Mouse (Mus musculus) erythroblast, embryonic 14.5 days (primary cell): ENCODE data around the gene Gm4871. TPM values are rescaled to one million over a fixed set of nuclear protein-coding genes. Genes with fewer than 3 reads are reported as not detected.
"Not testable (repeated sequence)": the region's sequence is repeated elsewhere in the genome, so short reads cannot be mapped to it uniquely, and the experiment has no call there.

Experiments used
- H3K27me3 ChIP-seq: 2 replicates; pipeline ENCODE4 v1.6.1; 2012; ENCODE audit warnings: inconsistent platforms; ENCODE audit not compliant: control insufficient read depth
- H3K36me3 ChIP-seq: 2 replicates; pipeline ENCODE4 v1.6.1; 2012; ENCODE audit warnings: mild to moderate bottlenecking, inconsistent platforms; ENCODE audit not compliant: control insufficient read depth
- H3K4me1 ChIP-seq: 2 replicates; pipeline ENCODE4 v1.6.1; 2012; ENCODE audit warnings: inconsistent platforms; ENCODE audit not compliant: control insufficient read depth
- H3K4me3 ChIP-seq: replicated peaks from 2 replicates; pipeline ENCODE3; 2012; ENCODE audit warnings: moderate library complexity, mild to moderate bottlenecking, inconsistent platforms
- H3K9me3 ChIP-seq: 2 replicates; pipeline ENCODE4 v1.6.1; 2012; ENCODE audit warnings: low read length, inconsistent platforms, mixed read lengths; ENCODE audit not compliant: control insufficient read depth
- GATA1 ChIP-seq: IDR thresholded peaks from 2 replicates; pipeline ENCODE4 v1.6.1; 2012; ENCODE audit warnings: low read length, inconsistent platforms, mixed read lengths
- TAL1 ChIP-seq: IDR thresholded peaks from 3 replicates; pipeline ENCODE4 v1.6.1; 2012; ENCODE audit warnings: low read length, inconsistent platforms, mixed read lengths
- polyA plus RNA-seq: library from polyadenylated mRNA; stranded (reverse); fragments of >175 nt; gene quantifications from 2 replicates; pipeline ENCODE4 v1.2.3, GENCODE M21; 2012

Gene Gm4871
- polyA plus RNA-seq, 1 experiment, result not detected

GRCm38 (mm10) chr5:145041628-145042027 lies 9.1 kb upstream of the Gm4871 start:
- H3K36me3 ChIP-seq, result no peaks in the 10 kb centered on the region
- no peaks in the 10 kb centered on the region; the same call in 1 of the 2 replicates for H3K4me1 ChIP-seq
- TF ChIP-seq GATA1, result no peak
- TF ChIP-seq TAL1, result no peak
- H3K9me3 ChIP-seq, result no peaks in the 10 kb centered on the region
- no peak overlapping the region for H3K4me3 ChIP-seq
- no peaks in the 10 kb centered on the region for H3K27me3 ChIP-seq

DNA sequence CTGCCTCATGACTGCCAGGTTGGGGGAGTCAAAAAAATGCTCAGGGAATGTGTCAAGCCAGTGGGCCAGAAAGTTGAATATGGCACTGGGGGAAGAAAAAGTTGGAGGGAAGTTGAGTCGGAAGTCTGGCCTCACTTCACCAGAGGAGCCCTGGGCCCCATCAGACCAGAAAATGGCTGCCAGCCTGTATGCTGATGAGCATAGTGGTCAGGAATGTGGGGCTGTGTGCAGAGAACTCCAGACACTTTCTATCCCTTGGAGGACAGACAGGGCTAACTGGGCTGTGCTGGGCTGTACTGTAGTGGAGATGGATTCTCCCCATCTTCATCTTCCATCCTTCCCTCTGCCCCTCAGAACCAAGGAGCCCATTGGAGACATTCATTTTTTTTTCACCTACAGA lies 2.1 kb downstream of the Gm4871 start:
- H3K9me3 ChIP-seq, H3K4me1 ChIP-seq, H3K27me3 ChIP-seq, H3K4me3 ChIP-seq, H3K36me3 ChIP-seq: not testable (repeated sequence)

GRCm38 (mm10) chr5:145020712-145021111 lies 11.8 kb downstream of the Gm4871 start:
- H3K36me3 ChIP-seq, H3K9me3 ChIP-seq, H3K4me1 ChIP-seq, H3K27me3 ChIP-seq, H3K4me3 ChIP-seq: not testable (repeated sequence)

GRCm38 (mm10) chr5:145020254-145020653 lies 12.3 kb downstream of the Gm4871 start:
- not testable (repeated sequence) for H3K36me3 ChIP-seq, H3K4me1 ChIP-seq, H3K27me3 ChIP-seq

DNA sequence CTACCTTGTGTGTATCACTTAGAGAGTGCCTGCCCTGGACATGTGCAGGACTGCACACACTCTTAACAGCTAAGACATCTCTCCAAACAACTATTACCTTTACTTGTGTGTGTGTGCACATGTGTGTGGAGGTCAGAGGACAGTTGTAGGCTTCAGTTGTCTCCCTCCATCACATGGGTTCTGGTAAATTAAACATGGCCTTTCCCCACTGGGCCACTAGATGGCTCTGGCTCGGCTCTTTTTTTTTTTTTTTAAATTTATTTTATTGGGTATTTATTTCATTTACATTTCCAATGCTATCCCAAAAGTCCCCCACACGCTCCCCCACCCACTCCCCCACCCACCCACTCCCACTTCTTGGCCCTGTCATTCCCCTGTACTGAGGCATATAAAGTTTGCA lies 15.8 kb downstream of the Gm4871 start:
- H3K27me3 ChIP-seq, H3K9me3 ChIP-seq, H3K4me3 ChIP-seq, H3K4me1 ChIP-seq, H3K36me3 ChIP-seq: not testable (repeated sequence)

More at GRCm38 (mm10) chr5:145020254-145020653, 12.3 kb downstream of the Gm4871 start:
- H3K4me3 ChIP-seq, H3K9me3 ChIP-seq: not testable (repeated sequence)

DNA sequence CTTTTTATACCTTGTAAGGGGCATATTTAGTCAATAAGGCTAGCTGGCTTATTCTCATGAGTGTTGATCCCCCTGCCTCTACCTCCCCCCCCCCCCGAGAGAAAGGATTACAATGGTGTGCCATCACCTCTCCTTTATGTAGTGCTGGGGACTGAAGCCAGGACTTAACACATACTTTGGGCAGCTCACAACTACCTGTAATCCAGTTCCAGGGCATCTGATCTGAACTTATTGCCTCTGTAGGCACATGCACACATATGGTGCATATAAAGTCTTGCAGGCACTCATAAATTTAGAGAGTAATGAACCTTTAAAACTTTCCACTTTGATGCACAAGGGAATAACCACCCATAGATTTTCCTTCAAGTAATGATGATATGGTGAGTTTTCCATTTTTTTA lies 18.3 kb downstream of the Gm4871 start:
- Histone ChIP-seq H3K27me3 (no peaks in the 10 kb centered on the region), H3K36me3 (no peaks in the 10 kb centered on the region), H3K9me3 (no peaks in the 10 kb centered on the region), H3K4me3 (no peak overlapping the region), H3K4me1 (no peaks in the 10 kb centered on the region)
- TF ChIP-seq TAL1 (no peak), GATA1 (no peak)

DNA sequence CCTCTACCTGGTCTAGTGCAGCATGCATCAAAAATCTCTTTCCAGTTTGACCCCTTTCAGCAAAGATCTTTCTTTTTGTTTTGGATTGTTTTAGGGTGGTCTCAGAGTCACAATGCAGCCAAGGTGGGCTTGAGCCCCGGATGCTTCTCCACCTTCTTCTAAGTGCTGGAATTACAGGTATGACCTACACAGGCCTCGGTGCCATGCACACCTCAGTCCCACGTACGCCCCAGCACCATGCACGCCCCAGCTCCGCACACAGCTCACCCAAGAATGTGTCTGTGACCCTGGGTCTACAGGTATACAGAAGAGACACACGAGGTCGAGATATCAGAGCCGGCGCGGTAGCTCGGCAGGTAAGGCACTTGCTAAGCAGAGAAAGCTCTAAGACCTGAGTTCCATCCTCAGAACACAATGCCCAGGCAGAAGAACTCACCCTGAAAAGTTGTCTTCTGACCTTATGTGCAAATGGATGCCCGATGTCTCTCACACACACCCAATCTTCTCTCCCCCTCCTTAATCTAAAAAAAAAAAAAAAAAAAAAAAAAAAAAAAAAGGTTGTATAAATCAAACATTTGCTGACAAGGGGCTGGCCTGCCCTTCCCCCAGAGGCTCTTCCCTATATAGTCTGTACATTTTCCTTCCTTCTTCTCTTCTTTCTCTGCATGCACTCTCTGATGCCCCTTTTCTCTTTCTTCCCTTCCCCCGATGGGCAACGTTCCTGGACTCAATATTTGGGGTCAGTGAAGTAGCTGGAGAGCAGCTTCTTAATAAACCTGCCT lies 23.5 kb downstream of the Gm4871 start:
- H3K27me3 ChIP-seq, result no peaks in the 10 kb centered on the region
- TF ChIP-seq GATA1 (no peak), TAL1 (no peak)
- no peak overlapping the region for H3K4me3 ChIP-seq
- no peaks in the 10 kb centered on the region for H3K36me3 ChIP-seq
- no peaks in the 10 kb centered on the region for H3K4me1 ChIP-seq
- H3K9me3 ChIP-seq, result no peaks in the 10 kb centered on the region

GRCm38 (mm10) chr5:145005596-145005995 lies 27.0 kb downstream of the Gm4871 start:
- H3K36me3 ChIP-seq, result no peaks in the 10 kb centered on the region
- no peaks in the 10 kb centered on the region for H3K9me3 ChIP-seq
- no peaks in the 10 kb centered on the region for H3K4me1 ChIP-seq
- no peak overlapping the region for H3K4me3 ChIP-seq
- no peak for TF ChIP-seq GATA1
- TF ChIP-seq TAL1, result no peak
- no peaks in the 10 kb centered on the region for H3K27me3 ChIP-seq

DNA sequence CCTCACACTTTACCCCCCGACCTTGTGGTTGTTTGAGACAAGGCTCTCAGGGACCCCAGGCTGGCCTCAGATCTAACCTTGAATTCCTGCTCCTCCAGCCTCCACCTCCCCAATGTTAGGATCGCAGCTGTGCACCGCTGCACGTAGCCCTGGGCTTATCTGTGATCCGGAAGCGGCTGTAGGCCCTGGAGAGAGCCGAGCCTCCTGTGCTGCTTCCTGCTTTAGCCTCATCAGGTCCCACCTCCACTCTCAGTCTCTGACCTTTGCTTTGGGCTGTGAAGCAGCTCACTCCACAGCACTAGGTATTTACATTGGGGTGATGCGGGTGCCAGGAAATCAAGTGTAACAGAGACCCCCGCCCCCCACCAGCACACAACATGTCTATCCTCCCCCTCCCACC lies 28.1 kb downstream of the Gm4871 start:
- H3K4me3 ChIP-seq, result no peak overlapping the region
- no peaks in the 10 kb centered on the region for H3K9me3 ChIP-seq
- no peaks in the 10 kb centered on the region for H3K4me1 ChIP-seq
- TF ChIP-seq GATA1, result no peak
- no peak for TF ChIP-seq TAL1
- no peaks in the 10 kb centered on the region for H3K36me3 ChIP-seq
- H3K27me3 ChIP-seq, result no peaks in the 10 kb centered on the region

DNA sequence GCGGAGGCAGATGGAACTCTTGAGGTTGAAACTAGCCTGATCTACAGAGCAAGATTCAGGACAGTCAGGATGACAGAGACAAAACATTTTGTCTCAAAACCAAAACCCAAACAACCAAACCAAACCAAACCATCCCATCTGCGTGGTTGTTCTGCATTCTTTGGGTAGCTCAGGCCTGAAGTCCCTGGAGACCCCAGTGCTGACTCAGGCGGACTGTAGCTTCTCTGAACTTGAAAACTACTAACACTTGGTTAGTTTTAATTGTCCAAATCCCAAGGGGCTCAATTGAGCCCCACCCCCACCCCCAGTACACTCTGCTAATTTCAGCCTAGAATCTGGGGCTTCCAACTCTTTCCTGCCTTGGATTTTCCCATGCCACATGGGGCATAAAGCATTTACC lies 29.2 kb downstream of the Gm4871 start:
- no peaks in the 10 kb centered on the region for H3K4me1 ChIP-seq
- H3K9me3 ChIP-seq, result no peaks in the 10 kb centered on the region
- no peak overlapping the region for H3K4me3 ChIP-seq
- TF ChIP-seq GATA1, result no peak
- TF ChIP-seq TAL1, result no peak
- H3K36me3 ChIP-seq, result no peaks in the 10 kb centered on the region
- no peaks in the 10 kb centered on the region for H3K27me3 ChIP-seq
